19 mouse cellular contexts compared by ENCODE assay signal in the genomic region with DNA sequence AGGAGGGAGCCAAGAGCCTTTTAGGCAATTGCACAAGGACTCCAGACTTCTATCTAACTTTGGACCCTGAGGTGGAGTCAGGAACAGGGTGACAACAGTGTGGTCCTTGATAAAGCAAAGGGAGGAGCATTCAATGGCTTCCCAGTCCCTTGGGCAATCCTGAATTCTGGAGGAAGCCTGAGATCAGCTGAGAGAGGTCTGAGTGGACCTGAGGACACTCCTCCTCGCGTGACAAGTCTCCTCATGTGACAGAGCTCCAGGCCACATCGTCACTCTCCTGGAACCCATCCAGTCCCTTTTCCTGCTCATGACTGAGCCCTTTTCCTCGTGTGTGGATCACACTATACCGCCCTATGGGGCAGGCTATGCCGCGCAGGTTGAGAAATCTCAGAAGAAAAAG. TPM values are rescaled to one million over a fixed set of nuclear protein-coding genes. Genes with fewer than 3 reads are reported as not detected.
A peak's percentile ranks its signal among the peaks of the same experiment; 100 is the strongest.
DNase-seq lines count a peak whose midpoint lies in the region; ATAC-seq and TF ChIP-seq lines count a peak whose summit lies in the region.
"Had no signal": no experiment of that assay in that cellular context is flagged by ENCODE, and none has a peak within 500 bp of the region (broad histone marks: within the 10 kb centered on the region; RNA-seq: fewer than 3 reads in every experiment).

No protein-coding gene starts in this region.

- H3K9ac ChIP-seq in embryonic facial prominence, embryonic 14.5 days (ENCODE audit: low read depth, low read length), result no peak overlapping the region
- H3K9ac ChIP-seq: heart, embryonic 13.5 days had no signal

- H3K4me3 ChIP-seq in embryonic facial prominence, embryonic 14.5 days (ENCODE audit: low read depth, low read length), result no peak overlapping the region
- no peak overlapping the region for H3K4me3 ChIP-seq in embryonic facial prominence, embryonic 10.5 days
- H3K4me3 ChIP-seq in lung, adult 2 months (replicated peaks; ENCODE audit: extremely low read depth, low read depth, low read length), result no peak overlapping the region
- H3K4me3 ChIP-seq: heart, embryonic 13.5 days had no signal

- no peak overlapping the region for H3K4me2 ChIP-seq in embryonic facial prominence, embryonic 14.5 days (ENCODE audit: low read depth, low read length)
- H3K4me2 ChIP-seq: heart, embryonic 13.5 days; midbrain, embryonic 11.5 days had no signal

- no peaks in the 10 kb centered on the region for H3K27me3 ChIP-seq in embryonic facial prominence, embryonic 14.5 days (replicated peaks; ENCODE audit: control insufficient read depth, insufficient read depth, low read length)
- no peaks in the 10 kb centered on the region for H3K27me3 ChIP-seq in embryonic facial prominence, embryonic 10.5 days (replicated peaks; ENCODE audit: low read depth, poor library complexity, severe bottlenecking)

- no peaks in the 10 kb centered on the region for H3K4me1 ChIP-seq in embryonic facial prominence, embryonic 14.5 days (ENCODE audit: control insufficient read depth, insufficient read depth, low read length)
- H3K4me1 ChIP-seq in embryonic facial prominence, embryonic 10.5 days, result peaks cover 14% of the 10 kb centered on the region
- H3K4me1 ChIP-seq in lung, adult 2 months (ENCODE audit: control insufficient read depth, insufficient read depth, low read length), result no peaks in the 10 kb centered on the region
- H3K4me1 ChIP-seq: heart, embryonic 13.5 days had no signal

- no peaks in the 10 kb centered on the region for H3K9me3 ChIP-seq in embryonic facial prominence, embryonic 14.5 days (ENCODE audit: control insufficient read depth, low read length)
- no peaks in the 10 kb centered on the region for H3K9me3 ChIP-seq in embryonic facial prominence, embryonic 10.5 days
- H3K9me3 ChIP-seq: heart, embryonic 13.5 days had no signal

- WGBS in embryonic facial prominence, embryonic 14.5 days, result 76% methylated on average over 7 of the region's 7 CpGs
- 86% methylated on average over 7 of the region's 7 CpGs for WGBS in embryonic facial prominence, embryonic 10.5 days
- WGBS in lung, adult 2 months, result 35% methylated on average over 7 of the region's 7 CpGs

- H3K27ac ChIP-seq in embryonic facial prominence, embryonic 14.5 days (replicated peaks; ENCODE audit: low read depth, low read length), result no peak overlapping the region
- H3K27ac ChIP-seq in embryonic facial prominence, embryonic 10.5 days (replicated peaks), result no peak overlapping the region
- H3K27ac ChIP-seq: heart, embryonic 13.5 days had no signal

- ATAC-seq in embryonic facial prominence, embryonic 14.5 days (ENCODE audit: low read depth), result no peak
- ATAC-seq: forebrain, embryonic 16.5 days; intestine, embryonic 16.5 days had no signal

- peak; percentile 3 for DNase-seq in embryonic facial prominence, embryonic 14.5 days (ENCODE audit: low spot score)
- DNase-seq in embryonic facial prominence, embryonic 10.5 days (ENCODE audit: low spot score), result no peak
- peak; percentile 8 for DNase-seq in kidney, postnatal 14 days
- no peak for DNase-seq in kidney, adult 11 months
- DNase-seq in lung, adult 2 months, result peak; percentile 33
- peak; percentile 7 for DNase-seq in skeletal muscle tissue, adult 2 months (ENCODE audit: low read depth, low spot score)
- DNase-seq in urinary bladder, adult 18-20 months (ENCODE audit: low spot score in 2 of 2), result no peak
- DNase-seq: cerebellum, postnatal 14 days; layer of hippocampus, adult 9-11 months; right cerebral cortex, adult 18-20 months; thymus, postnatal 25 days had no signal

- TF ChIP-seq POLR2A in lung, adult 2 months (IDR thresholded peaks at IDR 0.05; ENCODE audit: borderline replicate concordance, extremely low read depth, low read depth, low read length), result no peak

- no peaks in the 10 kb centered on the region for H3K36me3 ChIP-seq in embryonic facial prominence, embryonic 14.5 days (ENCODE audit: control insufficient read depth, insufficient read depth, low read length)
- no peaks in the 10 kb centered on the region for H3K36me3 ChIP-seq in embryonic facial prominence, embryonic 10.5 days (replicated peaks)
- H3K36me3 ChIP-seq: heart, embryonic 13.5 days had no signal

- no peak for TF ChIP-seq CTCF in lung, adult 2 months (IDR thresholded peaks at IDR 0.05; ENCODE audit: insufficient read depth, low read length)

RNA-seq across cellular contexts. Expression of a gene that starts 1.7 kb away (rescaled TPM):
- 0.11 TPM in 1 of 2 replicates, not detected in the other for polyA plus RNA-seq in embryonic facial prominence, embryonic 14.5 days (2014; fragmentation: Nextera tagmentation; extraction: Ambion mirVana)
- 0.07 and 0.19 TPM in 2 replicates for polyA plus RNA-seq in embryonic facial prominence, embryonic 10.5 days (2016; fragmentation: Nextera tagmentation; extraction: Ambion mirVana)
- polyA plus RNA-seq in lung, adult 2 months (2012; rRNA removed), result 0.03 and 0.06 TPM in 2 replicates
- polyA plus RNA-seq: C2C12; forebrain, embryonic 16.5 days; intestine, embryonic 16.5 days; liver, embryonic 16.5 days; spleen, adult 2 months; stomach, embryonic 16.5 days had no signal

RNA-seq across cellular contexts. Expression of a gene that starts 9.2 kb away (rescaled TPM):
- polyA plus RNA-seq in embryonic facial prominence, embryonic 14.5 days (2014; fragmentation: Nextera tagmentation; extraction: Ambion mirVana), result 0.22 and 0.36 TPM in 2 replicates
- polyA plus RNA-seq in embryonic facial prominence, embryonic 10.5 days (2016; fragmentation: Nextera tagmentation; extraction: Ambion mirVana), result 0.48 and 0.64 TPM in 2 replicates
- 0.14 TPM in 1 of 2 replicates, not detected in the other for polyA plus RNA-seq in lung, adult 2 months (2012; rRNA removed)
- polyA plus RNA-seq: liver, embryonic 16.5 days; spleen, adult 2 months had no signal

RNA-seq across cellular contexts. Expression of a gene that starts 47.7 kb away (rescaled TPM):
- 79.1 and 79.6 TPM in 2 replicates for polyA plus RNA-seq in embryonic facial prominence, embryonic 14.5 days (2014; fragmentation: Nextera tagmentation; extraction: Ambion mirVana)
- polyA plus RNA-seq in embryonic facial prominence, embryonic 10.5 days (2016; fragmentation: Nextera tagmentation; extraction: Ambion mirVana), result 98.1 and 99.3 TPM in 2 replicates
- 15.5 and 19.7 TPM in 2 replicates for polyA plus RNA-seq in lung, adult 2 months (2012; rRNA removed)

RNA-seq across cellular contexts. Expression of a gene that starts 58.2 kb away (rescaled TPM):
- 23.0 and 29.5 TPM in 2 replicates for polyA plus RNA-seq in embryonic facial prominence, embryonic 14.5 days (2014; fragmentation: Nextera tagmentation; extraction: Ambion mirVana)
- 41.1 and 45.4 TPM in 2 replicates for polyA plus RNA-seq in embryonic facial prominence, embryonic 10.5 days (2016; fragmentation: Nextera tagmentation; extraction: Ambion mirVana)
- polyA plus RNA-seq in lung, adult 2 months (2012; rRNA removed), result 3.6 and 7.5 TPM in 2 replicates

Comparison
In these comparisons a context has a peak if more than half of its experiments do, and no peak if none do; other contexts are left out.
1. DNase-seq: peak in embryonic facial prominence, embryonic 14.5 days (single experiment), kidney, postnatal 14 days (single experiment), lung, adult 2 months (single experiment) and skeletal muscle tissue, adult 2 months (single experiment); none in embryonic facial prominence, embryonic 10.5 days (single experiment), kidney, adult 11 months (single experiment) and urinary bladder, adult 18-20 months (0 of 2).